Mouse (Mus musculus): Measurements from ENCODE around the gene Aspm.

Aspm gene

GRCm38 (mm10) chr1:139514556-139514955 is 60.0 kb downstream of the Aspm start:
- DNase-seq (ENCODE audit: low spot score) = no peak

Data from urinary bladder, postnatal 10 days (tissue).